Mouse (Mus musculus) spleen, adult 2 months (tissue): ENCODE results near the gene Gpsm3.

Experiments
- CTCF ChIP-seq: fragments of 200-500 bp; IDR thresholded peaks from 2 replicates; pipeline ENCODE4 v1.5.1; 2011; ENCODE audit warnings: mild to moderate bottlenecking, inconsistent platforms; ENCODE audit not compliant: insufficient read depth, insufficient read length, insufficient replicate concordance; ENCODE audit errors: extremely low read depth
- POLR2A ChIP-seq: fragments of 200-500 bp; IDR thresholded peaks from 2 replicates; pipeline ENCODE4 v1.6.1; 2011; ENCODE audit warnings: low read depth, low read length, inconsistent platforms

DNA sequence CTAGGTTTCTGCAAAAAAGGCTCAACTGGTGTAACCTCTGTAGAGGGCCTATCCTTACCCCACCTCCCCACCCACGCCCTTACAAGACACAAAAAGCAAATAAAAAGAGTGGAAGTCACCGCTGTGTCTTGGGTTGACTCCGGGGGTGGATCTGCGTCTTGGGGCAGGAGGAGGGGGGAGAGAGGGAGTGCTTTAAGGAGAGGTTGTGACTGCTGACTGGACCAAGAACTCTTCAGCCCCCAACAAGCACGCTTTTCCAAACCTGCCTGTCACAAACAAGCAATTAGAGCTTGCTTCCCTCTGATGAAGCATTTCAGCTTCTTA is 39.0 kb downstream of the Gpsm3 start:
- TF ChIP-seq CTCF (no peak), POLR2A (no peak)
